Mouse (Mus musculus) stomach, embryonic 15.5 days (tissue): ENCODE data around the gene Washc1. TPM values are rescaled to one million over a fixed set of nuclear protein-coding genes. Genes with fewer than 3 reads are reported as not detected.

Experiments used
- ATAC-seq: fragments of 200-750 bp; cut with Nextera tagmentation; 2 replicates; pipeline ENCODE4 v1.8.0; 2017; ENCODE audit warnings: low read depth, moderate number of reproducible peaks, moderate TSS enrichment; ENCODE audit not compliant: insufficient read depth, low FRiP score
- H3K27ac ChIP-seq: fragments of 300-500 bp; sonication (generic); 2 replicates; pipeline ENCODE4 v1.5.1; 2015; ENCODE audit warnings: mild to moderate bottlenecking, inconsistent platforms
- H3K27me3 ChIP-seq: fragments of 300-500 bp; sonication (generic); replicated peaks from 2 replicates; pipeline ENCODE4 v1.6.1; 2015; ENCODE audit warnings: inconsistent platforms
- H3K36me3 ChIP-seq: fragments of 300-500 bp; sonication (generic); 2 replicates; pipeline ENCODE4 v1.6.1; 2015; ENCODE audit warnings: inconsistent platforms
- H3K4me1 ChIP-seq: fragments of 300-500 bp; sonication (generic); 2 replicates; pipeline ENCODE4 v1.6.1; 2015; ENCODE audit warnings: inconsistent platforms
- H3K4me2 ChIP-seq: fragments of 300-500 bp; sonication (generic); 2 replicates; pipeline ENCODE4 v1.6.1; 2015; ENCODE audit warnings: mild to moderate bottlenecking, inconsistent platforms
- H3K4me3 ChIP-seq: fragments of 300-500 bp; sonication (generic); replicated peaks from 2 replicates; pipeline ENCODE4 v1.5.1; 2015; ENCODE audit warnings: inconsistent platforms
- H3K9ac ChIP-seq: fragments of 300-500 bp; sonication (generic); 2 replicates; pipeline ENCODE4 v1.6.1; 2015; ENCODE audit warnings: inconsistent platforms
- H3K9me3 ChIP-seq: fragments of 300-500 bp; sonication (generic); 2 replicates; pipeline ENCODE4 v1.6.1; 2016; ENCODE audit warnings: inconsistent platforms
- WGBS: fragments of 180-500 bp; shearing (Covaris S2); methylation state at CpG from one replicate; pipeline ENCODE4 v1.1.7; 2015; 5-methylcytosine and 5-hydroxymethylcytosine counted together
- polyA plus RNA-seq: library from polyadenylated mRNA; unstranded; fragments of >200 nt; fragmentation: Nextera tagmentation; extraction: Ambion mirVana; gene quantifications from 2 replicates; pipeline ENCODE4 v1.2.1, GENCODE M21; 2015

Gene Washc1
- polyA plus RNA-seq, 1 experiment from 2014 or later: 33.3 TPM

DNA sequence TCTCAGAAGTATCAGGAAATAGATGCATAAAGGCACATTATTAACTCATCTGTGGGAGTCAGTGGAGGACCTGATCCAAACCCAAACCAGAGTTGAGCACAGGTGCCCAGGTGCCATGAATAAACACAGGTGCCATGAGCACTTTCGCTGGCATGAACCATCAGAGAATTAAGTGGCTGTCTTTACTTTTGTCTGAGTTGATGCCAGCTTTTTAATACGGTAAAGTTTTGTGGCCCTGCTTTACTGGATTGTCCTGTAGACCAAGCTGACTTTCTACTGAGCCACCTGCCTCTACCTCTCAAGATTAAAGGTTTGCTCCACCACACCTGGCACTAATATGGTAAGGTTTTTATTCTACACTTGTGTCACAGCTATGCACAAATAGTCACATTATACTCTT, 19.3 kb upstream of the Washc1 start:
- no peak for ATAC-seq
- Histone ChIP-seq H3K9me3 (no peaks in the 10 kb centered on the region), H3K9ac (no peak overlapping the region), H3K27me3 (no peaks in the 10 kb centered on the region), H3K36me3 (peaks cover 14% of the 10 kb centered on the region; the same call in 1 of the 2 replicates), H3K4me2 (no peak overlapping the region), H3K27ac (no peak overlapping the region), H3K4me1 (no peaks in the 10 kb centered on the region), H3K4me3 (no peak overlapping the region)
- WGBS: 88% methylated on average over 2 of the region's 2 CpGs

DNA sequence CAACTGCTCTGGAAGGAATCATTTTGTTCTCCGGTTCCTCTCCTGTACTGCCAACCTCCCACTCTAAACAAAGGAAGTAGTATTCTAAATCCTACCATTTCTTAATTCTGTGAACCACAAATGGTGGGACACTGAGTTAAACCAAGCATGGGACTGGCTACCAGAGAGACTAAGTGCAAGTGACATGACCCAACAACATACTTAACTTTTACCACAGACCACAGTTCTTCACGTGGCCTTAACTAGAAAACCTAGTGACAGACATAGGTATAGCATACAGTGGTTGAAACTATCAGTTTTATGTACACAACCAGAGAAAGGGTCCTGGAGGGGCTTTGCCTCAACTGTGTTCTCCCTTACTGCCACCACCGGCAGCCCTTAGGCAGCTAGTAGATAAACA, 18.7 kb upstream of the Washc1 start:
- Histone ChIP-seq H3K27ac (no peak overlapping the region), H3K27me3 (no peaks in the 10 kb centered on the region), H3K9me3 (no peaks in the 10 kb centered on the region), H3K4me2 (no peak overlapping the region), H3K4me3 (no peak overlapping the region), H3K36me3 (peaks cover 10% of the 10 kb centered on the region; the same call in 1 of the 2 replicates), H3K9ac (no peak overlapping the region), H3K4me1 (no peaks in the 10 kb centered on the region)
- ATAC-seq: no peak
- WGBS: 57% methylated on average over 3 of the region's 3 CpGs

DNA sequence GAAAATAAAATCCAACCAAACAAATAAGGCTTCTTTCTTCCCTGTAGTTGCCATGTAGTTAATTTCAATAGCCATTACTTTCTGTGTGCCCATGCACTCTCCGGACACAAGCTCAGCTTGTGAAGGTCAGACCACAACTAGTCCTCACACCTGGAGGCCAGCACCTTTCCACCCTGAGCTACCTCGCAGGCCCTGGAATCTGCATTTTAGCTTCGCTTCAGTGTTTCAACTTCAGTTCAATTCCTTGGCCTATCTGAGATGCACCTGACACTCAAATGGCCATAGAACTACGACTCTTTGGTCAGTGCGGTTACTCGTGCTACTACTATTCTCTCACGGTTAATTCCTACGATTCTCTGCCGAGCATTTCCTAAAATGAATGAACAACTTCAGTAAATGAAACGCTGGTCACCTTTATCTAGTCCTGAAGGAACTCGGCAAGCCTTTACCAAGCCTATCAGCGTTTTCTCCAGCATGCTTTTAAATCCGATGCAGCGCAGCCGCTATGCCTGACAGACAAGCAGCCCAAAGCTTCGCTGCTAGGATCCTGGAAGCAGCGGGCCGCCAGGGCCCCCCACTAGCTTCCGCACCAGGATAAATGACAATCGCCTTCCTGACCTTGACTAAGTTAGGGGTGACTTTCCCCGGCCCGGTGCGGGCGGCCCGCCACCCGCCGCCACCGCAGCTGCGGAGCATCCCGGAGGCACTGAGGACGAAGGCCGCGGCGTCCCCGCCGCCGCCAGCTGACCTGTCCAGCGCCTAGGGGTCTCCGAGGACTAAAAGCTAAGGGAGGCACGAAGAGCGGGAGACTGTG, 10.6 kb upstream of the Washc1 start:
- Histone ChIP-seq H3K9ac (peak overlapping the region; percentile 100), H3K4me3 (peak overlapping the region; percentile 90), H3K9me3 (no peaks in the 10 kb centered on the region), H3K4me2 (peak overlapping the region; percentile 81), H3K4me1 (peaks cover 4% of the 10 kb centered on the region; the same call in 1 of the 2 replicates), H3K36me3 (no peaks in the 10 kb centered on the region), H3K27me3 (no peaks in the 10 kb centered on the region), H3K27ac (peak overlapping the region; percentile 97)
- peak; percentile 51; the same call in 1 of the 2 replicates for ATAC-seq
- under 1% methylated on average over 41 of the region's 41 CpGs for WGBS

DNA sequence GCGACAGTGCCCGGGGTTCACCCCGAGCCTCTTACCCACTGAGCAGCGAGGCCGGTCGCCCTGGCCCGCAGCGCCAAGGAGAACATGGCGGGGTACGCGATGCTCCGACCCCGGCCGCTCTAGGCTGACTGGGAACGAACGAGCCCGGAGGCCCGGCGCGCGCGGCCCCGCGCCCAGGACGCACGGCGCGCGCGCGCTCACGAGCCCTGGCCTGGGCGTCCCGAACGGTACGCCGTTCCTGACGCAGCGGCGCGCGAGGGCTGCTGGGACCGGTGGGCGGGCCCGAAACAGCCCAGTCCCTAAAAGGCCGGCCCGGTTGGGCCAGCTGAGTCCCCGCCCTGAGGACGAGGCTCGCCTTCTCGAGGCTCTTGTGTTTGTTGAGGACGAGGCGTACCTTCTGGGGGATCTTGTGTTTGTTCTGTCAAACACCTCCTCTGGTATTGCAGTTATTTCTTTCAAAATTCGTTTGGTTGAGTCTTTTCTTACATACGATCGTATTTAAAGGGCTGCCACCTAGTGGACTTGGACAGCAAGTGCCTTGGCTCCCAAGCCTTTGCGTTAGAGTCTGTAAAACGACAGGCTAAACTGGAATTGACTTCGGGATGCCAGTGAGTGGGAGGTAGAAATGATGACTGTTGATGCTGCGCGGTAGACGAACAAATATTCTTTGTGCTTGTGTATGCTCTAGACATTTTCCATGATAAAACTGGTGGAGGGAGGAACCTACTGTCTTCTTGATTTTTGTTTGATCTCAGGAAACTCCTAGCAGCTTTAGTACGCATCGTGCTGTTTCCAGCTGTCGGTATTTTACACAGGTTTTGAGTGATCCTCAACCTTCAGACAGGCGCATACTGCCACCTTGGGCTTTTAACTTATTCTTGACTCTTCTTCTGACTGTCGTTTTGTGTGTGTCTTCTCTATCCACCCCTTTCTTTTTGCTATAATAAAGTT, 9.7 kb upstream of the Washc1 start, which contains the start of gene Ndufv2:
TSS of gene Ndufv2 (minus strand) at position 180 of the 951 bp plus-strand sequence.
- Histone ChIP-seq H3K9me3 (no peaks in the 10 kb centered on the region), H3K4me3 (peak within 1 kb of the TSS; percentile 90), H3K4me1 (peaks cover 4% of the 10 kb centered on the region; the same call in 1 of the 2 replicates), H3K27me3 (no peaks in the 10 kb centered on the region), H3K27ac (peak within 1 kb of the TSS; percentile 97), H3K9ac (peak within 1 kb of the TSS; percentile 100), H3K36me3 (no peaks in the 10 kb centered on the region), H3K4me2 (peak within 1 kb of the TSS; percentile 81)
- peak; percentile 99 for ATAC-seq
- under 1% methylated on average over 67 of the region's 67 CpGs for WGBS

DNA sequence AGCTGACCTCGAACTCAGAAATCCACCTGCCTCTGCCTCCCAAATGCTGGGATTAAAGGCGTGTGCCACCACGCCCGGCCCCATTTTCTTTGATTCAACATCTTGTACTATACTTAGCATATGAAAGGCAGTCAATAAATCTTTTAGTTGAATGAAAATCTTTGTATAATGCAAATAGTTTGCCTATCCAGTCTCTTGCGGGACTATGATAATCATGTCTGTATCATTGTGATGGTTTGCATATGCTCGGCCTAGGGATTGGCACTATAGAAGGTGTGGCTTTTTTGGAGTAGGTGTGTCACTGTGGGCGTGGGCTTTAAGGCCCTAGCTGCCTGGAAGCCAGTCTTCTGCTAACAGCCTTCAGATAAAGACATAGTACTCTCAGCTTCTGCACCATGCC, 7.3 kb upstream of the Washc1 start:
- H3K4me2 ChIP-seq: no peak overlapping the region
- H3K9me3 ChIP-seq: no peaks in the 10 kb centered on the region
- peaks cover 4% of the 10 kb centered on the region; the same call in 1 of the 2 replicates for H3K4me1 ChIP-seq
- no peaks in the 10 kb centered on the region for H3K36me3 ChIP-seq
- H3K27ac ChIP-seq: no peak overlapping the region
- no peak overlapping the region for H3K4me3 ChIP-seq
- no peak for ATAC-seq
- H3K27me3 ChIP-seq: no peaks in the 10 kb centered on the region
- 81% methylated on average over 7 of the region's 7 CpGs for WGBS
- no peak overlapping the region for H3K9ac ChIP-seq

DNA sequence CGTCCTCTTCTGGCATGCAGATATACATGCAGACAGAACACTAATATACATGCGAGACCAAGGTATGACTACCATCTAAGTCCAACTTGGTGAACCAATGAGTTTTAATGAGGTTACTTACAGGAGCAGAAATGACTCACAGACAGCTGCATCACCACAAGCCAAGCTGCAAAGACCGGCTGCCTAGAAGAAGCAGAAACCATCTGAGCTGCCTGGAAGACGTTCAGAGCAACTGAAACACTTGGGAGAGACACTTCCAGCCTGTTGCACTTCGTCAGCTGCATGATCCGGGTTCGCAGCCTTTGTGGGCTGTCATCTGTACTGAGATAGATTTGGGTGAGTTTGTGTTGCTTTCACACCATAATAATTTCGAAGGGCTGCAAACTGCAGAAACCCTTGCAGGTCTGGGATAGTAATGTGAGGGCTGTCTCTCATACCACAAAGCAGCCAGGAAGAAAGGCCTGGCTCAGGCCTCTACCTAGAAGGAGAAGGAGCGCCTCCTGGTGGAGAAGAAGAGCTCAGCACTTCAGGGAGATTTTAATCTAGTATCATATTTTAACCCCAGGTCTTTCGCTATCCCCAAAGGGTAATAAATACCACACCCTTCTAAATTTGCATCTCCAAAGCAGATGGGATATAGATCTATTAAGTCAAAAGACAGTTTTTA, 4.6 kb upstream of the Washc1 start:
- Histone ChIP-seq H3K4me1 (0 out of 2 replicates have a peak, but pooled peaks cover 5% of the 10 kb centered on the region), H3K27ac (no peak overlapping the region), H3K9ac (no peak overlapping the region), H3K4me2 (no peak overlapping the region), H3K36me3 (no peaks in the 10 kb centered on the region), H3K27me3 (no peaks in the 10 kb centered on the region), H3K4me3 (no peak overlapping the region), H3K9me3 (no peaks in the 10 kb centered on the region)
- 46% methylated on average over 10 of the region's 10 CpGs for WGBS
- no peak for ATAC-seq

DNA sequence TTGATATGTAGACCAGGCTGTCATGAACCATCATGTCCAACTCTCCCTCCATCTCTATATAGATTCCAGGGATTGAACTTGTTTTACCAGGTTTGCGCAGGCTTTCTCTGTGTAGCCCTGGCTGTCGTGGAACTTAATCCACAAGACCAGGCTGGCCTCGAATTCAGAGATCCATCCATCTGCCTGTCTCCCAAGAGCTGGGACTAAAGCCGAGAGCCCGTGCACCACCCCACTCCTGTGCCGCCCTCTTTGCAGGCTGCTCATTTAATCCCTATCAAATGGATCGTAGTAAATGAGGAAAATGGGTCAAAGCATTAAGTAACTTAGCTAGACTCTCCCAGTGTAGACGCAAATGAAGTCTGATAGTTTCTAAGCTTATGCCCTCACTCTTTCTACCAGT, 3.9 kb upstream of the Washc1 start:
- Histone ChIP-seq H3K4me2 (no peak overlapping the region), H3K9me3 (no peaks in the 10 kb centered on the region), H3K4me1 (peaks cover 9% of the 10 kb centered on the region; the same call in 1 of the 2 replicates), H3K27ac (no peak overlapping the region), H3K9ac (no peak overlapping the region), H3K4me3 (no peak overlapping the region), H3K36me3 (no peaks in the 10 kb centered on the region), H3K27me3 (no peaks in the 10 kb centered on the region)
- ATAC-seq: no peak
- WGBS: 62% methylated on average over 8 of the region's 8 CpGs

DNA sequence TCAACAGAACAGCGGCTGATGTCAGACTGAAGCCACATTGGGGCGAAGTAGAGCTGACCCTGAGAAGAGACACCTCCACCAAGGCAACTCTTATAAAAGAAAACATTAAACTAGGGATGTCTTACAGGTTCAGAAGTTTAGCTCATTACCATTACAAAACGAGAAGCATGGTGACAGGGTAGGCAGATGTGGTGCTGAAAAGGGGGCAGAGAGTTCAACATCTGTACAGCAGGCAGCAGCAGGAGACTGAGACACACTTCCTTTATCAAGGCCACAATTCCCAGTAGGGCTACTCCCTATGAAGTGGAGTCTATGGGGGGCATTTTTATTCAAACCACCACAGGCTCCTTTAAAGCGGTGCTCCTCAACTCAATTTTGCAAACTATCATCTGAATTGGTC, 3.1 kb upstream of the Washc1 start:
- 85% methylated on average over 4 of the region's 4 CpGs for WGBS
- ATAC-seq: no peak
- no peak overlapping the region for H3K27ac ChIP-seq

DNA sequence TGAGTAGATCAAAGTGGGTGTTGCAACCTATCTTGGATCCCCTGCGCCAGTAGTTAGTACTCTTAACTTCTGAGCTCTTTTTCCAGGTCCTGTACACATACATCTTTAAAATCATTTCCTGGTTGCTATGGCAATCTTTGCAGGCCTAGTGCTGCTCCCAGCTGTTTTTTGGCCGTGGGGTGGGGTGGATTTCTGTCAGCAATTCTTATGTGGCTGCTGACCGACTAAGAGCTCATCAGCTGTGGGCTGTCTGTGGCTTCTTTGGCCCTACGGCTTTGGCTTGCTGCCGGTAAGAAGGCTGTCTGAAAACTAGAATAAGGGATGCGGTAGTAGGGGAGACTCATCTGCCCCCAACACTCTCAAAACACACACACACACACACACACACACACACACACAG, 599 bp upstream of the Washc1 start:
- Histone ChIP-seq H3K27me3 (no peaks in the 10 kb centered on the region), H3K9me3 (no peaks in the 10 kb centered on the region), H3K9ac (no peak overlapping the region), H3K4me2 (peak overlapping the region; percentile 61), H3K27ac (peak overlapping the region; percentile 85; the same call in 1 of the 2 replicates), H3K4me1 (peaks cover 11% of the 10 kb centered on the region; the same call in 1 of the 2 replicates), H3K36me3 (peaks cover 19% of the 10 kb centered on the region), H3K4me3 (peak overlapping the region; percentile 88)
- 22% methylated on average over 6 of the region's 6 CpGs for WGBS
- no peak for ATAC-seq

More for the DNA sequence above, 3.1 kb upstream of the Washc1 start:
- H3K27me3 ChIP-seq: no peaks in the 10 kb centered on the region
- no peaks in the 10 kb centered on the region for H3K36me3 ChIP-seq
- no peak overlapping the region for H3K9ac ChIP-seq
- H3K9me3 ChIP-seq: no peaks in the 10 kb centered on the region
- no peak overlapping the region for H3K4me2 ChIP-seq
- H3K4me3 ChIP-seq: no peak overlapping the region
- H3K4me1 ChIP-seq: peaks cover 11% of the 10 kb centered on the region; the same call in 1 of the 2 replicates

DNA sequence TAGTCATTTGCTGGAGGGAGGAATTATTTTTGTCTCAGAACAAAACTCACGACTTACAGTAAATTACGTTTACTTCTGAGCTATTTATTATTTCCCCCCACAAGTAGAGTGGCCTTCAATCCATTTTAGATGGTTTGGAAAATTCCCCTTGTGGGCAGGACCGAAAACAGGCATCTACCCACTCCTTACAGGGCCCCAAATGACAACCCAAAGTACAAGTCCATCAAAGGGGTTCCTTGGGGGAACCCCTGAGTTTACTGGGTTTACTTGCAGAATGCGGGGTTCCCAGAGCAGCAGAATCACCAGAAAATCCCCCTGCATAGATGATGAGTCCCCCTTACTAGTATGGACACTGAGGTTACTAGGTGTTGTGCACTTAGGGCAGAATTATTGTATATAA, 821 bp downstream of the Washc1 start:
- 25% methylated on average over 4 of the region's 4 CpGs for WGBS
- H3K4me3 ChIP-seq: peak overlapping the region; percentile 88
- no peak overlapping the region for H3K27ac ChIP-seq
- H3K4me1 ChIP-seq: peaks cover 11% of the 10 kb centered on the region; the same call in 1 of the 2 replicates
- peak overlapping the region; percentile 61 for H3K4me2 ChIP-seq
- ATAC-seq: no peak
- peaks cover 32% of the 10 kb centered on the region for H3K36me3 ChIP-seq
- H3K9me3 ChIP-seq: no peaks in the 10 kb centered on the region
- peak overlapping the region; percentile 60; the same call in 1 of the 2 replicates for H3K9ac ChIP-seq
- H3K27me3 ChIP-seq: no peaks in the 10 kb centered on the region

DNA sequence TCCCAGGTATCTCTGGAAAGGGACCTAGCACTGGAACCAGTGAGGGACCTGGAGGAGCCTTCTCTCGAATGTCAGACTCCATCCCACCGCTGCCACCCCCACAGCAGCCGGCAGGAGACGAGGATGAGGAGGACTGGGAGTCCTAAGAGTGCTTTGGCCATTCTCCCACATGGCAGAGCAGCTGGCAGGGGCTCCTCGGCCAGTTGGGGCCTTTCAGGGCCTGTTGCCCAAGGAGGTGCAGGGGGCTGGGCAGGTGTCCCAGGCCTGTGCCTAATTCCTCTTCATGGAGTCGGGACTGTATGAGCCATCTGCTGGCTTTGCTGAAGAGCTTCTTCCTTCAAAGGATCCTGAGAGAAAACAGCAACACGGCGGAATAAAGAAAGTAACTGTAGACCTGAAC, 7.6 kb downstream of the Washc1 start:
- peaks cover 54% of the 10 kb centered on the region for H3K36me3 ChIP-seq
- H3K9me3 ChIP-seq: no peaks in the 10 kb centered on the region
- no peak overlapping the region for H3K9ac ChIP-seq
- no peaks in the 10 kb centered on the region for H3K4me1 ChIP-seq
- no peak overlapping the region for H3K4me2 ChIP-seq
- H3K4me3 ChIP-seq: no peak overlapping the region
- H3K27ac ChIP-seq: no peak overlapping the region
- no peak for ATAC-seq
- H3K27me3 ChIP-seq: no peaks in the 10 kb centered on the region
- 83% methylated on average over 8 of the region's 8 CpGs for WGBS
